Mouse (Mus musculus) cortical plate, adult 2 months (tissue): ENCODE measurements around the gene Mdm4. TPM values are rescaled to one million over a fixed set of nuclear protein-coding genes. Genes with fewer than 3 reads are reported as not detected.

Experiments
- H3K27ac ChIP-seq: fragments of 200-500 bp; 2 replicates; pipeline ENCODE4 v1.5.1; 2012; ENCODE audit warnings: low read length, control low read depth, inconsistent platforms; ENCODE audit not compliant: insufficient read depth
- H3K4me1 ChIP-seq: fragments of 200-500 bp; 2 replicates; pipeline ENCODE4 v1.6.1; 2011; ENCODE audit warnings: low read length; ENCODE audit not compliant: control insufficient read depth, insufficient read depth
- H3K4me3 ChIP-seq: fragments of 200-500 bp; 2 replicates; pipeline ENCODE4 v1.5.1; 2011; ENCODE audit warnings: mild to moderate bottlenecking, low read length, control low read depth; ENCODE audit not compliant: insufficient read depth
- CTCF ChIP-seq: fragments of 200-500 bp; IDR thresholded peaks from 2 replicates; pipeline ENCODE4 v1.5.1; 2011; ENCODE audit warnings: mild to moderate bottlenecking, control low read depth, low read length; ENCODE audit not compliant: insufficient read depth; ENCODE audit errors: extremely low read depth
- POLR2A ChIP-seq: fragments of 200-500 bp; IDR thresholded peaks from 2 replicates; pipeline ENCODE4 v1.6.1; 2011; ENCODE audit warnings: mild to moderate bottlenecking, low read length, control low read depth; ENCODE audit not compliant: insufficient read depth; ENCODE audit errors: extremely low read depth
- polyA plus RNA-seq: library from polyadenylated mRNA; depleted of rRNA; stranded (reverse); fragments of >200 nt; gene quantifications from 2 replicates; pipeline ENCODE4 v1.2.3, GENCODE M21; 2012; rRNA removed

Mdm4 gene
- polyA plus RNA-seq, 1 experiment, result 67.3 TPM

DNA sequence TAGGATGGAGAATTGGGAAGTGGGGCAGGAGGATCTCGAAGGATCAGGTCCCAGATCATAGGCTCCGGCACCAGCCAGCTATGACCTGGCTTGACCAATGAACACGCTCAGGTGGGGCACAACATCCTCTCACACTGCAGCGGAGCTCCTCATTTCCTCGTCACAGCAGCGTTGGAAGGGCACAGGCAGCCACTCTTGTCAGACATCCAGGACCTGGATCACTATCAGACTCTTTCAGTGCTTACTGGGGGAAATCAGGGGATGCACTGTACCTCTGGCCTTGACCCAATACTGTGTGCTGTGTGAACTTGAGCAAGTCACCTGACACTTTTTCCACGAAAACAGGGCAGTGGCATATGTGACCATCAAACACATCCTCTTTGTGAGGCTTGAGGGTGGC, 105.1 kb downstream of the Mdm4 start:
- H3K27ac ChIP-seq, result no peak overlapping the region
- TF ChIP-seq CTCF, result no peak
- TF ChIP-seq POLR2A, result no peak
- H3K4me3 ChIP-seq, result no peak overlapping the region
- peaks cover 5% of the 10 kb centered on the region; the same call in 1 of the 2 replicates for H3K4me1 ChIP-seq

DNA sequence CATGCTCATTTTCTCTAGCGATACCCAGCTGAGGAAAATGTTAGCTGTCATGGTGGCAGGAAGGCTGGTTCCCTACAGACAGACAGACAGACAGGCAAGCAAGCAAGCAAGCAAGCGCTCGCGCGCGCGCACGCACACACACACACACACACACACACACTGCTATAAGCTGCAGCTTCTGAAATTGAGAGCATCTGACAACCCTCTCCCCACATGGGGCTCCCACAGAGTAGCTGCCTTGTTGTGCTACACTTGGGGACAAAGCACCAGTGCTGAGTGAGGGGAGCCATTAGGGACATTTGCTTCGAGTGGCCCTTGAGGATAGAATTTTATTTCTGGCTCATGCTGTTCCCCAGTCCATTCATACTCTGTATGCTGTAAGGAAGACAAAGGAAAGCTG, 108.1 kb downstream of the Mdm4 start:
- H3K4me1 ChIP-seq, result peaks cover 4% of the 10 kb centered on the region; the same call in 1 of the 2 replicates
- TF ChIP-seq POLR2A (no peak), CTCF (no peak)
- no peak overlapping the region for H3K4me3 ChIP-seq
- no peak overlapping the region for H3K27ac ChIP-seq

DNA sequence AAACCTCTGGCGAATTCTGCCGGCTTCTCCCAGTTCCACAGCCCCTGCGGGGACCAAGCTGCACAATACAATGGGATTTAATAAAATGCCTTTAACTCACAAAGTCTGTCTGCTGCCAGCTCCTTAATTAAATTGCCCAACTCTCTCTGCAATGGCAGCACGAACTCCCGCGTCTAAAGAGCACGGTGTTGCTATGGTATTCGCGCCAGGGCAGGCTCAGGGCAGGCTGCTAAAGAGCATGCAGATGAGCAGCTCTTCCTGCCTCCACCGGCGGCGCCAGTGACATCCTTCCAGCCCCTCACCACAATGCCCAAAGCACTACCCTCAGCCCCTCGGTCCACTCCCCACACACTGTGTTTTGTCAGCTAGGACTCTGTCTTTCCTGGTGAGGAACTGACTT, 109.3 kb downstream of the Mdm4 start:
- no peak overlapping the region for H3K4me3 ChIP-seq
- peaks cover 4% of the 10 kb centered on the region; the same call in 1 of the 2 replicates for H3K4me1 ChIP-seq
- no peak overlapping the region for H3K27ac ChIP-seq
- no peak for TF ChIP-seq CTCF

DNA sequence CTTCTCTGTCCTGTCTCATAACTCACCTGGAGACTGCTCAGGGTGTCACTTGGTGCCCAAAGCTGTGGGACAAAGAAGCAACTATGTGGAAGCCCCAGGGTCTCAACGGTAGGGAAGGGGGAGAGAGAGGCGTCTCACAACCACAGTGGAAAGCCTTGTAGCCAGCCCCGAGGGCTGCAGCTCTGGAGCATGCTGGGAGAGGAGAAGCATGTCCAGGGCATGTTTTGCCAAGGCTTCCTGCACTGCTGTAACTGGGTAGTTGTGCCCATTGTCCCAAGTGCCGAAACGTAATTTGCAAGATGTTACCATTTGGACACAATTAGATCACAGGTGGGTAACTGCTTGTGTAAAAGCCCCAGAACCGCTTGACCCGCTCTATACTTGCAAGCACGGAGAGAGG, 111.1 kb downstream of the Mdm4 start:
- H3K4me1 ChIP-seq, result peaks cover 8% of the 10 kb centered on the region; the same call in 1 of the 2 replicates
- no peak overlapping the region for H3K27ac ChIP-seq
- H3K4me3 ChIP-seq, result no peak overlapping the region
- TF ChIP-seq POLR2A (no peak), CTCF (no peak)

DNA sequence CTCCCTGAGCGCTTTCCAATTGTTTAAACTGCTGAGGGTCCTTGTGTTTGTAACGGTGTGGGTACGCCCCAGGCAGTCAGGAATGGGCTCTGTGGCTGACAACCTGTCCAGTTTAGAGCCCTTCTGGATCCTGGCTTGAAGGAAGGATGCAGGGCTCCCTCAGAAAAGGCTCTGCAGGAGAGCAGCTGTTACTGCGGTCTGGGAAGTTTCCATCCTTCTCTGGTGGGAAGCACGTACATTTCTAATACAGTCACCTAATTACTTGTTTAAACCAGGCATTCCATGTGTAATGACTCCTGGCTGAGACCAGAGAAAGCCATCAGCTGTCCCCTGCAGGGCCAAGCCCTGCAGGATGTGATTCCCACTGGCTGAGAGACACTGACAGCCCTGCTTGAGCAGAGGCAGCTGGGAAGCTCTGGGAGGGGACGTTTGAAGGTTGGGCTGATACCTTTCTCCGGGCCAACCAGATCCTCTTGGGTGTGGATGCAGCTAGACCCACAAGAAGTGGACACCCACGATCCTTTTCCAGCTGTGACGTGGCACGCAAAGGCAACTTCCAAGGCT, 112.2 kb downstream of the Mdm4 start:
- Histone ChIP-seq H3K27ac (no peak overlapping the region), H3K4me1 (peaks cover 8% of the 10 kb centered on the region; the same call in 1 of the 2 replicates), H3K4me3 (no peak overlapping the region)
- TF ChIP-seq POLR2A, result no peak
- TF ChIP-seq CTCF, result no peak

DNA sequence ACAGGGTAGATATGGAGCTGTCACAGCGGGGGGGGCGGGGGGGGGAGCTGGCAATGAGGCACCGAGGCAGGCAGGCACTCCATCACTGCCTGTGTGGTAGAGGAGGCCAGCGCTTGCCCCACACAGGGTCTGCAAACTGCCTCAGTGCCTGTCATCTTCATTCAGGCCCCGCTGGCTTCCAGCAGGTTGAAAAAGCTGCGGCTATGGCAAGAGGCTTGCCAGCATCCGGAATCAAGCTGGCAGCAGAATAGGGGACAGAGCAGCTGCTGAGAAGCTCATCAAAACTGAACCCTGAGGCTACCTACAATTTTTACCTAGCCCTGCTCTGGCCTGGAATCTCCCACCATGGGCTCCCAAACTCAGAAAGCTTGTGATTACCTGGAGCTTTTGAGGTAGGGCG, 112.8 kb downstream of the Mdm4 start:
- H3K4me1 ChIP-seq, result peaks cover 8% of the 10 kb centered on the region; the same call in 1 of the 2 replicates
- TF ChIP-seq CTCF, result no peak
- no peak for TF ChIP-seq POLR2A
- no peak overlapping the region for H3K4me3 ChIP-seq
- H3K27ac ChIP-seq, result no peak overlapping the region

DNA sequence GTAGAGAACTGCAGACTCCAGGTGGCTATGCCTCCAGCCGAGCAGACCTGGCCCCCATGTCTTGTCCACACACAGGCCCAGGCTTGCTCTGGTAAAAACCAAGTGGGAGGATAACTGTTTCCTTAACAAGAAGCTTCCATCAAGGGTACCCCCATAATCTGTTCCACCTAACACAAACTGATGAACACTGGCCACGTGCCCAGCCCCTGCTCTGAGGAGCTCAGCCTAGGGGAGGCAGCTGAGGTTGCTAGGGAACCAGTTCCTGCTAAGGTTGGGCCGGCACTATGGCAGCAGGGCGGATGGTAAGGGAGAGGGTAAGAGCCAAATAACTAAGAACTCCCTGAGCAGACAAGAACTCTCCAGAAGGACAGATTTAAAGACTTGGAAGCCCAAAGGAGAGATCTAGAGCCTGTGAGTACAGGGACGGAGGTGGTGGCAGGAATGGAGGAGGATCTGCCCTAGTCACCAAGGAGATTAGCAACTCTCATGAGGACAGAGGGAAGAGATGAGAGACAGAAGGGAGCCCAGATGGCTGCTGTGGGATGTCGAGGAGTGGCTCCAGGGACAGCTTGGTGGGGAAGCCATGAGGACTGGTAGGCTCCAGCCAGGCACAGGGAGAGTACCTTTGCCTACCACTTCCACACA, 114.4 kb downstream of the Mdm4 start:
- Histone ChIP-seq H3K4me1 (peaks cover 6% of the 10 kb centered on the region; the same call in 1 of the 2 replicates), H3K4me3 (no peak overlapping the region), H3K27ac (no peak overlapping the region)
- TF ChIP-seq POLR2A (no peak), CTCF (no peak)

DNA sequence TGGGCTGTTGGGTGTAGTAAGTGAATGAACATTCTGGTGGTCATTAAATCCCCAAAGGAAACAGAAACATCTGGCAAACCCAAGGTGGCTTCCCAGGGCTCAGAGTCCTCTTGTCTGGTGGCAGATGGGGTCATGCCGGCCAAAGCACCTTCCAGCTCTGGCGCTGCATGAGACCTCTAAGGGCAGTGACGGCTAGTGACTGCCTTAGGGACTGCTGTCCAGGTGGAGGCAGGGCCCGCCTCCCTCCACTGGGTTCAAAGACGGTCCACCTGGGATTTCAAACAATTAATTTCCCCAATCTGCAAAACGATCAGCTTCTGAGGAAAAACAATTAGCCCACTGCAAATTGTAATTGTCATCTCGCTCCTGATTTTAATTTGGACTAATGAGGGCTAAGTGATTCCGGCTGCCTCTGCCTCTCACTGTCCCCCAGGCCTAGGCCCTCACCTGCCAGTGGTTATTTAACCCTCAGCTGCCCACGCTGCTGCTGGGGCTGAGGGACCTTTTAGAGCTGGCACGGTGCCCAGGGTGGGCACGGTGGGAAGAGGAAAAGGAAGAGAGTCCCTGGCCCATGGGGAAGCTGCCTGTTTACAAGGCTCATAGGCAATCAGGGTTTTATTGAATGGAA, 119.8 kb downstream of the Mdm4 start:
- no peak for TF ChIP-seq POLR2A
- TF ChIP-seq CTCF, result no peak
- no peaks in the 10 kb centered on the region for H3K4me1 ChIP-seq
- H3K27ac ChIP-seq, result no peak overlapping the region
- no peak overlapping the region for H3K4me3 ChIP-seq

DNA sequence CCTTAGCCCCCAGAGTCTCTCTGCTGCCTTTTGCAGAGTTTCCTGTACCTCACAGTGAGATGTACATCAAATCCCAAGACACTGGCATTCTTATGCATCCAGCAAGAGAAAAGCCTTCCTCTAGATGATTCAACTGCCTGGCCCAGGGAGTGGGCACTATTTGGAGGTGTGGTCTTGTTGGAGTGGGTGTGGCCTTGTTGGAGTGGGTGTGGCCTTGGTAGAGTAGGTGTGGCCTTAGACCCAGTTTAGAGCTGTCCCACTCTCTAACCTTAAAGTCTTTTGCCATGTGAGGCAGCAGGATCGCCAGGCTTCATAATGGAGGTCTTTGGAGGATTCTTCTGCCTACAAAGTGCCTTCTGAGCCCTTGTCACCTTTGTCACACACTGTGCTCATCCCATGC, 120.4 kb downstream of the Mdm4 start:
- TF ChIP-seq CTCF, result no peak
- no peak for TF ChIP-seq POLR2A
- Histone ChIP-seq H3K27ac (no peak overlapping the region), H3K4me1 (no peaks in the 10 kb centered on the region), H3K4me3 (no peak overlapping the region)

Other genes with a start within 250 kb of the Mdm4 start
- 57.8 and 63.6 TPM in 2 replicates for gene Lrrn2, start 150.3 kb downstream of the Mdm4 start, polyA plus RNA-seq
- gene Pik3c2b, start 15.1 kb upstream of the Mdm4 start, polyA plus RNA-seq, result 11.1 and 12.0 TPM in 2 replicates
- 23.9 and 25.6 TPM in 2 replicates for gene Ppp1r15b, start 100.6 kb upstream of the Mdm4 start, polyA plus RNA-seq
- gene Plekha6, start 133.6 kb upstream of the Mdm4 start, polyA plus RNA-seq, result 82.2 and 83.2 TPM in 2 replicates